Comparison of ENCODE assay signal across 9 mouse cellular contexts in the genomic region with DNA sequence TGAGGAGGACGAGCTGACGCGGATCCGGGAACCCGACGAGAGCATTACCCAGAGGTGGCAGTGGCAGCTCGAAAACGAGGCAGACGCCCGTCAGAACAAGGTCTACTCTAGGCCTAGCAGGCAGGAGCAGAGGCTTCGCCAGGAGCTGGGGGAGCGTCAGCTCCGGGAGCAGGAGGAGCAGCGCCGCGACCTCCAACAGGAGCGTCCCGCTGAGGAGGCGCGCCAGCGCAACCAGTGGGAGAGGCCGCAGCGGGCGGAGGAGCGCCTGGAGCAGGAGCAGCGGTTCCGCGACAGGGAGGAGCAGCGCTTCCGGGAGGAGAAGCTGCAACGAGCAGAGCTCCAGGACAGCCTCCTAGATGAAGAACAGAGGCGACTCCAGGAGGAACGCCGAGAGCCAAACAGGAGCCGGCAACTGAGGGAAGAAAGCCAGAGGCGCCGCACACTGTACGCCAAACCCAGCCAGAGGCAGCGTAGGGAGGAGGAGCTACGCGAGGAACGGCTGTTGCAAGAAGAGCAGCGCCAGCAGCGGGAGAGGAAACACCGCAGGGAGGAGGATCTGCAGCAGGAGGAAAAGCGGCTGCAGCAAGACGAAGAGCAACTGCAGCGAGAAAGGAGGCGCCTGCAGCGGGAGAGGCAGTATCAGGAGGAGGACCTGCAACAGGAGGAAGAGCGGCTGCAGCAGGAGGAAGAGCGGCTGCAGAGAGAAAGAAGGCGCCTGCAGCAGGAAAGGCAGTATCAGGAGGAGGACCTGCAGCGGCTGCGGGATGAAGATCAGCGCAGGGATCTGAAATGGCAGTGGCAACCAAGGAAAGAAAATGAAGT. TPM values are rescaled to one million over a fixed set of nuclear protein-coding genes. Genes with fewer than 3 reads are reported as not detected.
DNase-seq lines count a peak whose midpoint lies in the region; ATAC-seq lines count a peak whose summit lies in the region.
"Had no signal": no experiment of that assay in that cellular context is flagged by ENCODE, and none has a peak within 500 bp of the region (broad histone marks: within the 10 kb centered on the region; RNA-seq: fewer than 3 reads in every experiment).

No protein-coding gene starts in this region.

- H3K4me2 ChIP-seq in hindbrain, embryonic 16.5 days (ENCODE audit: low read length) = peak overlapping the region; percentile 84

- peak overlapping the region; percentile 69 for H3K27ac ChIP-seq in hindbrain, embryonic 16.5 days (ENCODE audit: low read depth, low read length)

- ATAC-seq in hindbrain, embryonic 16.5 days = peak; percentile 88

- under 1% methylated on average over 56 of the region's 56 CpGs for WGBS in hindbrain, embryonic 16.5 days

- peaks cover 19% of the 10 kb centered on the region for H3K4me1 ChIP-seq in hindbrain, embryonic 16.5 days (ENCODE audit: control insufficient read depth, insufficient read depth, low read depth, low read length)

- peaks cover 12% of the 10 kb centered on the region for H3K27me3 ChIP-seq in hindbrain, embryonic 16.5 days (replicated peaks; ENCODE audit: control insufficient read depth, insufficient read depth, low read length)

- DNase-seq in T-cell, adult 2 months (ENCODE audit: low spot score) = peak; percentile 3
- peak; percentile 12 for DNase-seq in cerebellum, postnatal 36 days
- peak; percentile 54 for DNase-seq in gastrocnemius, postnatal 10 days
- peak; percentile 63 to 78 for DNase-seq in left cerebral cortex, adult 18-20 months (ENCODE audit: low spot score in 2 of 2)
- peak; percentile 66 for DNase-seq in lung, postnatal 36 days
- DNase-seq in retina, postnatal 1 day = peak; percentile 89
- DNase-seq in c-Kit-positive CD71-positive TER-119-positive erythroid progenitor cells, embryonic 14.5 days (ENCODE audit: low spot score) = no peak

- H3K9me3 ChIP-seq in hindbrain, embryonic 16.5 days (ENCODE audit: control insufficient read depth, low read length) = no peaks in the 10 kb centered on the region

- no peaks in the 10 kb centered on the region for H3K36me3 ChIP-seq in hindbrain, embryonic 16.5 days (ENCODE audit: control insufficient read depth, insufficient read depth, low read length)

- peak overlapping the region; percentile 62 for H3K9ac ChIP-seq in hindbrain, embryonic 16.5 days (ENCODE audit: low read depth, low read length)

- peak overlapping the region; percentile 64 for H3K4me3 ChIP-seq in hindbrain, embryonic 16.5 days (ENCODE audit: low read length)

RNA-seq across cellular contexts. Expression of a gene that starts 2.4 kb away (rescaled TPM):
- total RNA-seq in gastrocnemius, postnatal 10 days (2021) = under 1 TPM; 0.25 to 0.35 TPM
- polyA plus RNA-seq in hindbrain, embryonic 16.5 days (2015; fragmentation: Nextera tagmentation; extraction: Ambion mirVana) = 1.4 and 1.6 TPM in 2 replicates
- 1 to 10 TPM; 2.8 to 3.0 TPM for total RNA-seq in left cerebral cortex, adult 18-20 months (2021)

RNA-seq across cellular contexts. Expression of a gene that starts 24.0 kb away (rescaled TPM):
- total RNA-seq in gastrocnemius, postnatal 10 days (2021) = not detected
- polyA plus RNA-seq in hindbrain, embryonic 16.5 days (2015; fragmentation: Nextera tagmentation; extraction: Ambion mirVana) = not detected in 2 replicates
- not detected for total RNA-seq in left cerebral cortex, adult 18-20 months (2021)
- total RNA-seq: gastrocnemius, adult 8-10 months had no signal

RNA-seq across cellular contexts. Expression of a gene that starts 51.1 kb away (rescaled TPM):
- total RNA-seq in gastrocnemius, postnatal 10 days (2021) = not detected
- not detected in 2 replicates for polyA plus RNA-seq in hindbrain, embryonic 16.5 days (2015; fragmentation: Nextera tagmentation; extraction: Ambion mirVana)
- total RNA-seq in left cerebral cortex, adult 18-20 months (2021) = not detected
- total RNA-seq: gastrocnemius, adult 8-10 months had no signal
